Mouse (Mus musculus) ES-Bruce4 (cell line): ENCODE results near the gene Plekha7. TPM values are rescaled to one million over a fixed set of nuclear protein-coding genes. Genes with fewer than 3 reads are reported as not detected.

ENCODE experiments used
- H3K27ac ChIP-seq: 2 replicates; pipeline ENCODE4 v1.5.1; 2012; ENCODE audit warnings: low read length, inconsistent platforms; ENCODE audit not compliant: insufficient read depth
- H3K27me3 ChIP-seq: 2 replicates; pipeline ENCODE4 v1.6.1; 2012; ENCODE audit warnings: mild to moderate bottlenecking, low read length, inconsistent platforms; ENCODE audit not compliant: control insufficient read depth, poor library complexity, insufficient read depth, severe bottlenecking
- H3K36me3 ChIP-seq: 2 replicates; pipeline ENCODE4 v1.6.1; 2012; ENCODE audit warnings: inconsistent platforms, mild to moderate bottlenecking, low read length, moderate library complexity; ENCODE audit not compliant: control insufficient read depth, poor library complexity, insufficient read depth, severe bottlenecking
- H3K4me1 ChIP-seq: one replicate; pipeline ENCODE4 v1.8.1; 2011; ENCODE audit warnings: low read length; ENCODE audit not compliant: control insufficient read depth, insufficient read depth
- H3K4me3 ChIP-seq: 2 replicates; pipeline ENCODE4 v1.5.1; 2011; ENCODE audit warnings: low read depth, mild to moderate bottlenecking, low read length
- H3K9ac ChIP-seq: 2 replicates; pipeline ENCODE4 v1.6.1; 2012; ENCODE audit warnings: low read depth, mild to moderate bottlenecking, inconsistent platforms; ENCODE audit not compliant: poor library complexity, severe bottlenecking
- H3K9me3 ChIP-seq: replicated peaks from 2 replicates; pipeline ENCODE4 v1.6.1; 2012; ENCODE audit warnings: mild to moderate bottlenecking, low read length, inconsistent platforms; ENCODE audit not compliant: control insufficient read depth, poor library complexity, insufficient read depth, severe bottlenecking
- CTCF ChIP-seq: IDR thresholded peaks from one replicate; pipeline ENCODE4 v1.8.1; 2011; ENCODE audit warnings: low read depth, low read length
- EP300 ChIP-seq: IDR thresholded peaks from 2 replicates; pipeline ENCODE4 v1.6.1; 2011; ENCODE audit warnings: low read depth, low read length; ENCODE audit not compliant: insufficient read depth
- POLR2A ChIP-seq: IDR thresholded peaks from one replicate; pipeline ENCODE4 v1.8.1; 2011; ENCODE audit warnings: low read length; ENCODE audit not compliant: insufficient read depth
- polyA plus RNA-seq: library from polyadenylated mRNA; stranded (reverse); fragments of >200 nt; gene quantifications from 2 replicates; pipeline ENCODE4 v1.2.4, GENCODE M21; 2011; ENCODE audit warnings: low read depth; ENCODE audit not compliant: missing spikeins, insufficient read depth, insufficient read length

Plekha7 gene
- 80.0 and 80.5 TPM in 2 replicates for polyA plus RNA-seq

GRCm38 (mm10) chr7:116307871-116308631 is at the start of gene Plekha7:
TSS of gene Plekha7 (minus strand) at chr7:116308376.
- Histone ChIP-seq H3K4me3 (peak within 1 kb of the TSS; percentile 98), H3K36me3 (no peaks in the 10 kb centered on the region), H3K4me1 (peaks cover 7% of the 10 kb centered on the region), H3K27ac (peak within 1 kb of the TSS; percentile 95), H3K9me3 (no peaks in the 10 kb centered on the region), H3K27me3 (no peaks in the 10 kb centered on the region), H3K9ac (peak within 1 kb of the TSS; percentile 92)
- TF ChIP-seq POLR2A (peak; percentile 71), CTCF (no peak), EP300 (no peak)

DNA sequence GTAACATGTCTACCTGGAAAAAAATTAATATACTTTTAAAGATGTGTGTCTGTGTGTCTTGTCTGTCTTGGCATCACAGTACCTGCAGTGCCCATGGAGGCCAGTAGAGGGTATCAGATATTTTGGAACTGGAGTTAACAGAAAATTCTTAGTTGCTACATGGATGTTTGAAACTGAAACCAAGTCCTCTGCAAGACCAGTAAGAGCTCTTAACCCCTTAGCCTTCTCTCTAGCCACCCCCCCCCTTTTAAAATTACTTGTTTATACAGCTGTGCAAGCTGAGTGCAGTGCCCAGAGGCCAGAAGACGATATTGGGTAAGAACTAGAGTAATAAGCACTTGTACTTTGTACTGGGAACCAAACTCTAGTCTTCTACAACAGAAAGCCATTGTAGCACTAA is 28.1 kb upstream of the Plekha7 start:
- H3K4me1 ChIP-seq = no peaks in the 10 kb centered on the region
- H3K27me3 ChIP-seq = no peaks in the 10 kb centered on the region
- TF ChIP-seq CTCF (no peak), EP300 (no peak), POLR2A (no peak)
- no peaks in the 10 kb centered on the region for H3K9me3 ChIP-seq
- no peak overlapping the region for H3K27ac ChIP-seq
- no peak overlapping the region for H3K4me3 ChIP-seq
- peaks cover 36% of the 10 kb centered on the region for H3K36me3 ChIP-seq
- 0 out of 2 replicates have a peak overlapping the region, but pooled peaks have one; percentile 35 for H3K9ac ChIP-seq

- Histone ChIP-seq H3K4me3 (no peak overlapping the region), H3K4me1 (no peaks in the 10 kb centered on the region), H3K9ac (peak overlapping the region; percentile 90), H3K27me3 (no peaks in the 10 kb centered on the region), H3K36me3 (peaks cover 45% of the 10 kb centered on the region), H3K27ac (no peak overlapping the region), H3K9me3 (no peaks in the 10 kb centered on the region)
- TF ChIP-seq CTCF (no peak), EP300 (no peak), POLR2A (no peak)
These were observed 27.0 kb upstream of the Plekha7 start for GRCm38 (mm10) chr7:116335133-116335532.

- Histone ChIP-seq H3K27ac (peak overlapping the region; percentile 60), H3K36me3 (peaks cover 49% of the 10 kb centered on the region), H3K4me3 (peak overlapping the region; percentile 97), H3K27me3 (no peaks in the 10 kb centered on the region), H3K9ac (peak overlapping the region; percentile 90), H3K9me3 (no peaks in the 10 kb centered on the region), H3K4me1 (no peaks in the 10 kb centered on the region)
- TF ChIP-seq CTCF = no peak
These were observed 26.5 kb upstream of the Plekha7 start for GRCm38 (mm10) chr7:116334669-116335038.

GRCm38 (mm10) chr7:116333713-116334668 is 25.8 kb upstream of the Plekha7 start, which contains the start of gene Rps13:
TSS of gene Rps13 (minus strand) at chr7:116334195.
- Histone ChIP-seq H3K27ac (peak within 1 kb of the TSS; percentile 74), H3K9ac (peak within 1 kb of the TSS; percentile 90), H3K9me3 (no peaks in the 10 kb centered on the region), H3K4me3 (peak within 1 kb of the TSS; percentile 97), H3K4me1 (no peaks in the 10 kb centered on the region), H3K27me3 (no peaks in the 10 kb centered on the region), H3K36me3 (peaks cover 47% of the 10 kb centered on the region)
- TF ChIP-seq CTCF = no peak
- TF ChIP-seq POLR2A = peak; percentile 86
- TF ChIP-seq EP300 = 0 out of 2 replicates have a peak, but pooled peaks have one; percentile 5
